Mouse (Mus musculus): ENCODE data around the gene Anxa7. TPM values are rescaled to one million over a fixed set of nuclear protein-coding genes. Genes with fewer than 3 reads are reported as not detected.
A peak's percentile ranks its signal among the peaks of the same experiment; 100 is the strongest.

Anxa7 gene
- polyA plus RNA-seq, 1 experiment from 2014 or later: 47.0 TPM

DNA sequence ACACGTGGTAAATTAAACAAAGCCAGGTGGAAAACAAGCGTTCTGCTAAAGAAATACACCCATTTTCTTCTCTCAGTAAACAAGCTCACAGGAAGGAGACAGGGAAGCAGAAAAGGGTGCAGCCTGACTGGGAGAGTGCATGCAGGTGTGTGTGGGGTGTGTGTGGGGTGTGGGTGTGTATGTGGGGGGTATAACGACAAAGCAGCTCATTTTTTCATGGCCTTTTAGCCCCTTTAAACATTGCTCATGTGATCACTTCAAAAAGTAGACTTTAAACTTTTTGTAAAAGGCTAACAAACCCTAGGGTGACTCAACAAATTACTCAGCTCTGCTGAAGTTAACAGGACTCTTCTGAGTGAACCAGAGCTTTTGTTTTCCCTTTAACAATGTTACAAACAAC lies 1.5 kb downstream of the Anxa7 start:
- WGBS: 42% methylated on average over 3 of the region's 3 CpGs
- Histone ChIP-seq H3K4me2 (replicated peaks) (peak overlapping the region; percentile 83), H3K27ac (0 out of 2 replicates have a peak overlapping the region, but pooled peaks have one; percentile 82), H3K4me3 (replicated peaks) (peak overlapping the region; percentile 74), H3K36me3 (no peaks in the 10 kb centered on the region), H3K9me3 (no peaks in the 10 kb centered on the region), H3K9ac (no peak overlapping the region), H3K27me3 (replicated peaks) (no peaks in the 10 kb centered on the region), H3K4me1 (replicated peaks) (0 out of 2 replicates have a peak, but pooled peaks cover 2% of the 10 kb centered on the region)
- peak; percentile 20; the same call in 1 of the 2 replicates for ATAC-seq

DNA sequence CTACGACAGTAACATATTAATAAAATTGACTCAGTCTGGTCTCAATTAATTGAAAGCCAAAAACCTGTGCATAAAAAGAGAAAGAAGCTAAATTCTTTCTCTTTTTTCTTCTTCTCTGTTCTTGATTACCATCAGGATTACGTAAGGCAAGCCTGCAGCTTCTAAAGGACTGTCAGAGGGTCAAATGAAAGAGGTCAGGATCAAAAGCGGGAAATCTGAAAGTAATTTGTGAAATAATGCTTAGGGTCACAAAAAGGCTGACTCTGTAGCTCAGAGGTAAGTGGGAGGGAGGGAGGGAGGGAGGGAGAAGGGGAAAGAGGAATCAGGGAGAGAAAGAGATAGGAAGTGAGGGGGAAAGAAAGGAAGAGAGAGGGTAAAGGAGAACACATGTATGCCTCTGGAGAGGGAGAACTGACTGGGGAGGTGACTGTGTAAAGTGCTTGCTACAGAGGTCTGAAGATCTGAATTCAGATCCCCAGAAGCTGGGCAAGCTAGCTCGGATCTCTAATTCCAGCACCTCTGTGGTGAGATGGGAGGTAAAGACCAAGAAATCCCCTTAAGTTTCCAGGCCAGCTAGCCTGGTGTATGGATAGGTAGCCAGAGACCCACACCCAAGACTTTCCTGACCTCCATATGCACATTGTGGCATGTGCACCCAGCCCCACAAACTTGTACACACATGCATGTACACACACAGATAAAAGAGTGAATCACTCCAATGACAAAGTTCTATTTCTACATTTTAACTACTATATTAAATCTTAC lies 2.5 kb downstream of the Anxa7 start:
- Histone ChIP-seq H3K36me3 (no peaks in the 10 kb centered on the region), H3K9ac (no peak overlapping the region), H3K27ac (no peak overlapping the region), H3K4me3 (replicated peaks) (no peak overlapping the region), H3K27me3 (replicated peaks) (no peaks in the 10 kb centered on the region), H3K4me2 (replicated peaks) (no peak overlapping the region), H3K4me1 (replicated peaks) (0 out of 2 replicates have a peak, but pooled peaks cover 2% of the 10 kb centered on the region), H3K9me3 (no peaks in the 10 kb centered on the region)
- no peak for ATAC-seq
- 75% methylated on average over 4 of the region's 4 CpGs for WGBS

DNA sequence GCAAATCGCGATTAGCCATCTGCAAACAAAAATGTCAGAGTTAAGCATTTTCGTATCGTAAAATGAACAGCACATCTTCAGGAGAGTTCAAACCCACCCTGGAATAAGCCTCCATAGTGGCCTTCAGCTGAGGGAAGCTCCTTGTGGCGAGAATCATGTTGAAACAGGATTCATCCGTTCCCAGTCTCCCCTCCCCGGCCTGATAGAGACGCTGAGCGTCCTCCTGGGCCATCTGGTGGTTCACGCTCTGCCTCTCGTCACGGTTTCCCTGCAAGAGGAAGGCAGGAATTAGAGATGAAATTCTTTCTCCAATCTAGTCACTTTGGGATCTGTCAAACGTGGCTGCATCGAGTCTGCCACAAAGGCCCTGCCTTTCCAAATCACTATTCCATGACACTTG lies 19.7 kb downstream of the Anxa7 start:
- WGBS: 79% methylated on average over 14 of the region's 14 CpGs
- no peaks in the 10 kb centered on the region for H3K9me3 ChIP-seq
- no peak overlapping the region for H3K9ac ChIP-seq
- H3K27ac ChIP-seq: no peak overlapping the region
- no peaks in the 10 kb centered on the region for H3K27me3 ChIP-seq (replicated peaks)
- no peaks in the 10 kb centered on the region for H3K4me1 ChIP-seq (replicated peaks)
- H3K4me3 ChIP-seq (replicated peaks): no peak overlapping the region
- H3K36me3 ChIP-seq: peaks cover 21% of the 10 kb centered on the region; the same call in 1 of the 2 replicates
- H3K4me2 ChIP-seq (replicated peaks): no peak overlapping the region
- ATAC-seq: no peak

DNA sequence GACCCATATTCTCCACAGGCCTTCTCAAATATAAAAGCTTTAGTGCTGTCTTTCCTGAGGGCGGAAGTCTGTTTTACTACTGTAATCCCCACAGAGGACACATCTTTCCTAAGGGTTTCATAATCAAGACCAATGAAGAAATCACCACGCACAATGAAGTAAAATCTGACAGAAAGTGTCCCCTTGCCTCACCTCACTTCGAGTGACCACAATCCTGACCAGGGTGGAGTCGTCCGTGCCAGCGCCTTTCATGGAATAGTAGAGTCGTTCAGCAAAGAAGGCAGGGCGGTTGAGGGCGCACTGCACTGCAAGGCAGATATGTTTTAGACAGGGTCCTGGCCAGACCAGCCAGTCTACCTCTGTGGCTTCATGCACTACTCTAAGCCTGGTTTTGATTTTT lies 21.6 kb downstream of the Anxa7 start:
- WGBS: 91% methylated on average over 9 of the region's 9 CpGs
- Histone ChIP-seq H3K27ac (no peak overlapping the region), H3K4me1 (replicated peaks) (no peaks in the 10 kb centered on the region), H3K27me3 (replicated peaks) (no peaks in the 10 kb centered on the region), H3K9ac (no peak overlapping the region), H3K4me2 (replicated peaks) (no peak overlapping the region), H3K36me3 (peaks cover 15% of the 10 kb centered on the region; the same call in 1 of the 2 replicates), H3K9me3 (no peaks in the 10 kb centered on the region), H3K4me3 (replicated peaks) (no peak overlapping the region)
- no peak for ATAC-seq

DNA sequence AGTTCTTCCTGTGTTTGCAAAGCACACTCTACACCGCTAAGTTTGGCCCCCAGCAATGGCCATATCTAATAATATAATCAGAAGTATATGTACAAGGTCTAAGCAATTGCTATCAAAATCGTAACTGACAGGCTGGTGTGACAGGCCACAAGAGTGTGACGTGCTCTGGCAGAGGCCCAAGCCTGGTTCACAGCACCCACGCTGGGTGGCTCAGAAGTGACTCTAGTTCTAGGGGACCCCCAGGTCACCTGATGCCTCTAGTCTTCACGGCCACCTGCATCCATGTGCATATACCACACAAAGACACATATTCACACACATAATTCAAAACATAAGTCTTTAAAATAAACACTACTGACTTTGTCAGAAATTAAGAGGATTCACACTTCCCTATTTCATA lies 27.0 kb downstream of the Anxa7 start:
- no peaks in the 10 kb centered on the region for H3K36me3 ChIP-seq
- no peaks in the 10 kb centered on the region for H3K27me3 ChIP-seq (replicated peaks)
- H3K4me3 ChIP-seq (replicated peaks): no peak overlapping the region
- no peaks in the 10 kb centered on the region for H3K9me3 ChIP-seq
- no peak for ATAC-seq
- WGBS: 91% methylated on average over 5 of the region's 5 CpGs
- H3K27ac ChIP-seq: no peak overlapping the region
- H3K9ac ChIP-seq: no peak overlapping the region
- no peak overlapping the region for H3K4me2 ChIP-seq (replicated peaks)
- H3K4me1 ChIP-seq (replicated peaks): no peaks in the 10 kb centered on the region

- peak; percentile 66; the same call in 1 of the 2 replicates for ATAC-seq
- Histone ChIP-seq H3K4me3 (replicated peaks) (peak within 1 kb of the TSS; percentile 39), H3K36me3 (no peaks in the 10 kb centered on the region), H3K4me1 (replicated peaks) (no peaks in the 10 kb centered on the region), H3K27me3 (replicated peaks) (no peaks in the 10 kb centered on the region), H3K4me2 (replicated peaks) (peak within 1 kb of the TSS; percentile 79), H3K9me3 (no peaks in the 10 kb centered on the region), H3K27ac (no peak within 1 kb of the TSS), H3K9ac (peak within 1 kb of the TSS; percentile 2; the same call in 1 of the 2 replicates)
- WGBS: 2% methylated on average over 15 of the region's 15 CpGs
Observed at GRCm38 (mm10) chr14:20451765-20452331, 28.1 kb downstream of the Anxa7 start, which contains the start of gene Cfap70. Gene Cfap70, minus strand, starts transcription at chr14:20452226.

- Histone ChIP-seq H3K4me3 (replicated peaks) (peak overlapping the region; percentile 39), H3K27me3 (replicated peaks) (no peaks in the 10 kb centered on the region), H3K4me2 (replicated peaks) (peak overlapping the region; percentile 79), H3K9ac (peak overlapping the region; percentile 2; the same call in 1 of the 2 replicates), H3K9me3 (no peaks in the 10 kb centered on the region), H3K4me1 (replicated peaks) (no peaks in the 10 kb centered on the region), H3K27ac (no peak overlapping the region), H3K36me3 (no peaks in the 10 kb centered on the region)
- no peak for ATAC-seq
- WGBS: 10% methylated on average over 2 of the region's 2 CpGs
Observed at GRCm38 (mm10) chr14:20451302-20451701, 28.6 kb downstream of the Anxa7 start.

- whole genome bisulfite sequencing: 44% methylated on average over 12 of the region's 12 CpGs
- ATAC-seq: no peak
- Histone ChIP-seq H3K4me2 (replicated peaks) (no peak overlapping the region), H3K9me3 (no peaks in the 10 kb centered on the region), H3K4me1 (replicated peaks) (no peaks in the 10 kb centered on the region), H3K27ac (no peak overlapping the region), H3K36me3 (no peaks in the 10 kb centered on the region), H3K4me3 (replicated peaks) (no peak overlapping the region), H3K27me3 (replicated peaks) (no peaks in the 10 kb centered on the region), H3K9ac (no peak overlapping the region)
Observed at GRCm38 (mm10) chr14:20447209-20447608, 32.7 kb downstream of the Anxa7 start.

DNA sequence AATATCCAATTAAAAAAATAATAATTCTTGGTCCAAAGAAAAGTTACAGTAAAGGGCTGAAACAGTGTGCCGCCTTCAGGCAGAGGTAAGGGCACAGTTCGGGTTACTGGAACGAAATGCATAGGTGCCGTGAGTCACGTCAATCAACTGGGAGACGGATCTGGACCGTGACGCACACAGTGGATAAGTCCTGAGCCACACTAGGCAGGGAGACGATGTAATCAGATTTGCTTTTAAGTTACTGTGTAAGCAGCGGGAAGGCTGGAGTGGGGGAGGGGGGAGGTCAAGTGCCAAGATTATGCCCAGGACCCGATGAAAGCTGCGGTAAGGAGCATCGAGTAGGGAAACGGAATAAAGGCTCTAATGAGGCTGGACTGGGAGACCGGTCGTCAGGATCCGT lies 37.7 kb downstream of the Anxa7 start:
- no peak overlapping the region for H3K4me2 ChIP-seq (replicated peaks)
- 73% methylated on average over 17 of the region's 17 CpGs for WGBS

DNA sequence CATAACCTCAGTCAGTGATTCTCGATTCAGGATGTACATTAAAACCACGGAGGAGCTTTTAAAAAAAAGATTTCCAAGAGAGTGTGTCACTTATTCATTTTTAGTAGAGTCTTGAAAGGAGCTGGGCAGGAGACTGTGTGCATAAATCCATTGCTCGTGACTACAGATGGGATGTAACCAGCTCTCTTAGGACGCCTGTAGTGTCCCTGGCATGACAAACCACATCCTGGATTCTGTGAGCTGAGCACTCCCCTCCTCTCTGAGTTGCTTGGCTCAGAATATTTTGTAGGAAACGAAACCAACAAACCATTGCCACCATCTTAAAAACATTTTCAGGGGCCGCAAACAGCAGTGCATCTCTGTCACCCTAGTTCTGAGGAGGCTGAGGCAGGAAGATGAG lies 43.0 kb downstream of the Anxa7 start:
- no peak overlapping the region for H3K9ac ChIP-seq
- H3K4me3 ChIP-seq (replicated peaks): no peak overlapping the region
- H3K36me3 ChIP-seq: no peaks in the 10 kb centered on the region
- no peak overlapping the region for H3K4me2 ChIP-seq (replicated peaks)
- 63% methylated on average over 6 of the region's 6 CpGs for WGBS
- no peak for ATAC-seq
- no peaks in the 10 kb centered on the region for H3K4me1 ChIP-seq (replicated peaks)
- no peaks in the 10 kb centered on the region for H3K27me3 ChIP-seq (replicated peaks)
- no peaks in the 10 kb centered on the region for H3K9me3 ChIP-seq
- no peak overlapping the region for H3K27ac ChIP-seq

More for the DNA sequence above, 37.7 kb downstream of the Anxa7 start:
- H3K9me3 ChIP-seq: no peaks in the 10 kb centered on the region
- no peaks in the 10 kb centered on the region for H3K36me3 ChIP-seq
- no peaks in the 10 kb centered on the region for H3K27me3 ChIP-seq (replicated peaks)
- H3K4me3 ChIP-seq (replicated peaks): no peak overlapping the region
- no peaks in the 10 kb centered on the region for H3K4me1 ChIP-seq (replicated peaks)
- no peak overlapping the region for H3K27ac ChIP-seq
- H3K9ac ChIP-seq: no peak overlapping the region
- no peak for ATAC-seq

GRCm38 (mm10) chr14:20432420-20432819 lies 47.5 kb downstream of the Anxa7 start:
- Histone ChIP-seq H3K4me2 (replicated peaks) (no peak overlapping the region), H3K27ac (no peak overlapping the region), H3K27me3 (replicated peaks) (no peaks in the 10 kb centered on the region), H3K4me1 (replicated peaks) (no peaks in the 10 kb centered on the region), H3K36me3 (no peaks in the 10 kb centered on the region), H3K9me3 (no peaks in the 10 kb centered on the region), H3K9ac (no peak overlapping the region), H3K4me3 (replicated peaks) (no peak overlapping the region)
- ATAC-seq: no peak
- 74% methylated on average over 4 of the region's 4 CpGs for WGBS

- ATAC-seq: no peak
- no peak overlapping the region for H3K27ac ChIP-seq
- no peaks in the 10 kb centered on the region for H3K36me3 ChIP-seq
- no peaks in the 10 kb centered on the region for H3K9me3 ChIP-seq
- H3K27me3 ChIP-seq (replicated peaks): no peaks in the 10 kb centered on the region
- no peaks in the 10 kb centered on the region for H3K4me1 ChIP-seq (replicated peaks)
- no peak overlapping the region for H3K4me3 ChIP-seq (replicated peaks)
- 71% methylated on average over 6 of the region's 6 CpGs for WGBS
- no peak overlapping the region for H3K9ac ChIP-seq
- H3K4me2 ChIP-seq (replicated peaks): no peak overlapping the region
Observed at GRCm38 (mm10) chr14:20431726-20432125, 48.2 kb downstream of the Anxa7 start.

Data from intestine, embryonic 15.5 days (tissue).